Mouse (Mus musculus): Measurements from ENCODE around the gene Gsk3b. TPM values are rescaled to one million over a fixed set of nuclear protein-coding genes. Genes with fewer than 3 reads are reported as not detected.

Gene Gsk3b
- polyA plus RNA-seq, 2 experiments: 17.5 to 61.3 TPM

GRCm38 (mm10) chr16:38282559-38283160, 193.9 kb downstream of the Gsk3b start:
- WGBS: 82% methylated on average over 7 of the region's 7 CpGs
- ATAC-seq (ENCODE audit: low FRiP score, low read depth): no peak
- no peak for TF ChIP-seq POLR2A (IDR thresholded peaks at IDR 0.05; ENCODE audit: borderline replicate concordance, extremely low read depth, insufficient read depth, insufficient read length)

GRCm38 (mm10) chr16:38283300-38283699, 194.5 kb downstream of the Gsk3b start:
- DNase-seq (ENCODE audit: low spot score) (no peak), ATAC-seq (ENCODE audit: low FRiP score, low read depth) (no peak)
- H3K4me2 ChIP-seq (replicated peaks; ENCODE audit: low read depth, low read length, severe bottlenecking): no peak overlapping the region
- H3K9ac ChIP-seq (ENCODE audit: low read depth, low read length, severe bottlenecking): no peak overlapping the region
- TF ChIP-seq POLR2A (IDR thresholded peaks at IDR 0.05; ENCODE audit: borderline replicate concordance, extremely low read depth, insufficient read depth, insufficient read length): no peak
- no peaks in the 10 kb centered on the region for H3K36me3 ChIP-seq (ENCODE audit: control insufficient read depth, insufficient read depth, low read length)
- no peaks in the 10 kb centered on the region for H3K27me3 ChIP-seq (ENCODE audit: control insufficient read depth, insufficient read depth, low read length)
- no peak overlapping the region for H3K27ac ChIP-seq (replicated peaks; ENCODE audit: low read depth, low read length)
- H3K4me1 ChIP-seq (ENCODE audit: control insufficient read depth, insufficient read depth, low read length): no peaks in the 10 kb centered on the region
- no peak overlapping the region for H3K4me3 ChIP-seq (replicated peaks; ENCODE audit: low read length)
- H3K9me3 ChIP-seq (ENCODE audit: control insufficient read depth, low read length): no peaks in the 10 kb centered on the region
- 37% methylated on average over 3 of the region's 3 CpGs for WGBS

More at GRCm38 (mm10) chr16:38282559-38283160, 193.9 kb downstream of the Gsk3b start:
- no peaks in the 10 kb centered on the region for H3K36me3 ChIP-seq (ENCODE audit: control insufficient read depth, insufficient read depth, low read length)
- H3K27me3 ChIP-seq (ENCODE audit: control insufficient read depth, insufficient read depth, low read length): no peaks in the 10 kb centered on the region
- H3K4me3 ChIP-seq (replicated peaks; ENCODE audit: low read length): no peak overlapping the region
- no peak overlapping the region for H3K27ac ChIP-seq (replicated peaks; ENCODE audit: low read depth, low read length)
- no peak overlapping the region for H3K9ac ChIP-seq (ENCODE audit: low read depth, low read length, severe bottlenecking)
- no peaks in the 10 kb centered on the region for H3K9me3 ChIP-seq (ENCODE audit: control insufficient read depth, low read length)
- no peak overlapping the region for H3K4me2 ChIP-seq (replicated peaks; ENCODE audit: low read depth, low read length, severe bottlenecking)
- H3K4me1 ChIP-seq (ENCODE audit: control insufficient read depth, insufficient read depth, low read length): no peaks in the 10 kb centered on the region
- DNase-seq (ENCODE audit: low spot score): no peak

GRCm38 (mm10) chr16:38285801-38286200, 197.0 kb downstream of the Gsk3b start:
- Histone ChIP-seq H3K27me3 (ENCODE audit: control insufficient read depth, insufficient read depth, low read length) (no peaks in the 10 kb centered on the region), H3K36me3 (ENCODE audit: control insufficient read depth, insufficient read depth, low read length) (no peaks in the 10 kb centered on the region), H3K9me3 (ENCODE audit: control insufficient read depth, low read length) (no peaks in the 10 kb centered on the region), H3K4me3 (replicated peaks; ENCODE audit: low read length) (no peak overlapping the region), H3K4me2 (replicated peaks; ENCODE audit: low read depth, low read length, severe bottlenecking) (no peak overlapping the region), H3K4me1 (ENCODE audit: control insufficient read depth, insufficient read depth, low read length) (0 out of 2 replicates have a peak, but pooled peaks cover 4% of the 10 kb centered on the region), H3K9ac (ENCODE audit: low read depth, low read length, severe bottlenecking) (no peak overlapping the region), H3K27ac (replicated peaks; ENCODE audit: low read depth, low read length) (no peak overlapping the region)
- 77% methylated on average over 7 of the region's 7 CpGs for WGBS
- no peak for TF ChIP-seq POLR2A (IDR thresholded peaks at IDR 0.05; ENCODE audit: borderline replicate concordance, extremely low read depth, insufficient read depth, insufficient read length)
- DNase-seq (ENCODE audit: low spot score) (no peak), ATAC-seq (ENCODE audit: low FRiP score, low read depth) (no peak)

GRCm38 (mm10) chr16:38286541-38286940, 197.7 kb downstream of the Gsk3b start:
- ATAC-seq (ENCODE audit: low FRiP score, low read depth): no peak
- no peak for TF ChIP-seq POLR2A (IDR thresholded peaks at IDR 0.05; ENCODE audit: borderline replicate concordance, extremely low read depth, insufficient read depth, insufficient read length)
- Histone ChIP-seq H3K36me3 (ENCODE audit: control insufficient read depth, insufficient read depth, low read length) (no peaks in the 10 kb centered on the region), H3K4me1 (ENCODE audit: control insufficient read depth, insufficient read depth, low read length) (0 out of 2 replicates have a peak, but pooled peaks cover 4% of the 10 kb centered on the region), H3K27ac (replicated peaks; ENCODE audit: low read depth, low read length) (no peak overlapping the region), H3K4me3 (replicated peaks; ENCODE audit: low read length) (no peak overlapping the region), H3K9ac (ENCODE audit: low read depth, low read length, severe bottlenecking) (no peak overlapping the region), H3K9me3 (ENCODE audit: control insufficient read depth, low read length) (no peaks in the 10 kb centered on the region), H3K27me3 (ENCODE audit: control insufficient read depth, insufficient read depth, low read length) (no peaks in the 10 kb centered on the region), H3K4me2 (replicated peaks; ENCODE audit: low read depth, low read length, severe bottlenecking) (no peak overlapping the region)
- WGBS: 67% methylated on average over 4 of the region's 4 CpGs
- DNase-seq (ENCODE audit: low spot score): no peak

- Histone ChIP-seq H3K9ac (ENCODE audit: low read depth, low read length, severe bottlenecking) (no peak overlapping the region), H3K4me3 (replicated peaks; ENCODE audit: low read length) (no peak overlapping the region), H3K36me3 (ENCODE audit: control insufficient read depth, insufficient read depth, low read length) (no peaks in the 10 kb centered on the region), H3K4me1 (ENCODE audit: control insufficient read depth, insufficient read depth, low read length) (0 out of 2 replicates have a peak, but pooled peaks cover 4% of the 10 kb centered on the region), H3K27me3 (ENCODE audit: control insufficient read depth, insufficient read depth, low read length) (no peaks in the 10 kb centered on the region), H3K27ac (replicated peaks; ENCODE audit: low read depth, low read length) (no peak overlapping the region), H3K4me2 (replicated peaks; ENCODE audit: low read depth, low read length, severe bottlenecking) (no peak overlapping the region), H3K9me3 (ENCODE audit: control insufficient read depth, low read length) (no peaks in the 10 kb centered on the region)
- TF ChIP-seq POLR2A (IDR thresholded peaks at IDR 0.05; ENCODE audit: borderline replicate concordance, extremely low read depth, insufficient read depth, insufficient read length): no peak
- ATAC-seq (ENCODE audit: low FRiP score, low read depth) (no peak), DNase-seq (ENCODE audit: low spot score) (no peak)
- 87% methylated on average over 6 of the region's 6 CpGs for WGBS
Measured at GRCm38 (mm10) chr16:38287357-38287756, 198.6 kb downstream of the Gsk3b start.
